14 mouse cellular contexts compared by ENCODE assay signal in the genomic region with DNA sequence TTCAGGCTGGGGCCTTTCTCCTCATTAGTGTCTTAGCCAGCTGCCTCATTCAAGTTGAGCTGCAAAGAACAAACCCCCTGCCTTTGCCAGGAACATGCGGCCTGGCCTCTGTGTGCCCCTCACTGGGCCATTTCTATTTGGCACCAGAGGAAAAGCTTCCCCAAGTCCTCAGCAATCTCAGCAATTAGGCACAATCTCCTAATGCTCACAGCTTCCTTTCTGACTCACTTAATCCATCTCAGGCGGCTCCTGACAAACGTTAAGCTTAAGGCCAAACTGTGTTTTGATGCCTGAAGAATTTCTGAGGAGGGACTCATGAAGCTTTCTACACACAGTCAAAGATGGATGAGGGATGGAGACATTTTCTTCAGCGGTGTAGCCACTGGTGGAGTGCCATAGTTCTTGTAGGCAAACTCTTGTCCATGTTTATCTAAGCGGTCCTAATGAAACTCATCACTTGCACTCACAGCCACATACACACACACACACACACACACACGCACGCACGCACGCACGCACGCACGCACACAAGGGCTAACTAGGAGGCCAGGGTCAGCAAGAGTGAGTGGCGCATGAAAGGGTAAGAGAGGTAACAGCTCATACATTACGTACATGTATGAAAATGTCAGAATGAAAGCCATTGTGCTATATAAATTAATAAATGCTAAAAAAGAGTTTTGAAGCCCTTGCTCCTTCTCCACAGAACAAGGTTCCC.
DNase-seq lines count a peak whose midpoint lies in the region; ATAC-seq and TF ChIP-seq lines count a peak whose summit lies in the region.
"Had no signal": no experiment of that assay in that cellular context is flagged by ENCODE, and none has a peak within 500 bp of the region (broad histone marks: within the 10 kb centered on the region; RNA-seq: fewer than 3 reads in every experiment).

No protein-coding gene starts in this region.

- DNase-seq in frontal cortex, postnatal 25 days (ENCODE audit: low spot score in 2 of 2) = no peak
- DNase-seq in forebrain, embryonic 14.5 days (ENCODE audit: low spot score) = peak; percentile 83
- DNase-seq in left cerebral cortex, postnatal 14 days (ENCODE audit: low spot score in 2 of 2) = peak; percentile 37 to 62
- DNase-seq in thymus, adult 2 months = no peak
- DNase-seq in natural killer cell, adult 2 months (ENCODE audit: low spot score in 2 of 2) = no peak
- DNase-seq: thymus, postnatal 36 days had no signal

- H3K9me3 ChIP-seq in E14TG2a.4 (ENCODE audit: low read length) = no peaks in the 10 kb centered on the region
- no peaks in the 10 kb centered on the region for H3K9me3 ChIP-seq in forebrain, embryonic 14.5 days (replicated peaks; ENCODE audit: control insufficient read depth, low read length)
- H3K9me3 ChIP-seq: hindbrain, embryonic 13.5 days; neural tube, embryonic 15.5 days had no signal

- WGBS in forebrain, embryonic 14.5 days = 34% methylated on average over 14 of the region's 14 CpGs
- WGBS in thymus, adult 2 months = 95% methylated on average over 14 of the region's 14 CpGs

- ATAC-seq in frontal cortex, adult (ENCODE audit: low TSS enrichment) = peak; percentile 50
- peak; percentile 91 for ATAC-seq in forebrain, embryonic 14.5 days
- ATAC-seq in granulocyte monocyte progenitor cell, adult 5-6 weeks (replicated peaks; ENCODE audit: poor library complexity, severe bottlenecking) = no peak

- peak overlapping the region; percentile 23; the same call in 1 of the 2 replicates for H3K27ac ChIP-seq in forebrain, embryonic 14.5 days (ENCODE audit: low read depth, low read length)
- no peak overlapping the region for H3K27ac ChIP-seq in thymus, adult 2 months (ENCODE audit: control insufficient read depth, insufficient read depth, low read length)
- H3K27ac ChIP-seq: hindbrain, embryonic 13.5 days; kidney, postnatal 0 days; neural tube, embryonic 15.5 days had no signal

- peak overlapping the region; percentile 45 for H3K4me3 ChIP-seq in E14TG2a.4 (replicated peaks; ENCODE audit: low read length)
- no peak overlapping the region for H3K4me3 ChIP-seq in forebrain, embryonic 14.5 days (ENCODE audit: low read depth, low read length)
- no peak overlapping the region for H3K4me3 ChIP-seq in thymus, adult 2 months (ENCODE audit: control insufficient read depth, insufficient read depth, low read length)
- H3K4me3 ChIP-seq: hindbrain, embryonic 13.5 days; neural tube, embryonic 15.5 days had no signal

- H3K4me1 ChIP-seq in E14TG2a.4 (replicated peaks; ENCODE audit: low read depth, low read length) = peaks cover 17% of the 10 kb centered on the region
- H3K4me1 ChIP-seq in forebrain, embryonic 14.5 days (ENCODE audit: control insufficient read depth, insufficient read depth, low read length) = no peaks in the 10 kb centered on the region
- no peaks in the 10 kb centered on the region for H3K4me1 ChIP-seq in thymus, adult 2 months (replicated peaks; ENCODE audit: control insufficient read depth, insufficient read depth, low read length)
- H3K4me1 ChIP-seq: hindbrain, embryonic 13.5 days; neural tube, embryonic 15.5 days had no signal

- H3K9ac ChIP-seq in forebrain, embryonic 14.5 days (ENCODE audit: low read length) = no peak overlapping the region
- H3K9ac ChIP-seq: hindbrain, embryonic 13.5 days; neural tube, embryonic 15.5 days had no signal

- intact Hi-C loops in left cerebral cortex, postnatal 14 days (cut with DNase I) = loop anchor here (5.0 kb wide), 2 partner anchors 57 to 63 kb away; a partner anchor contains a TSS

- no peak overlapping the region for H3K4me2 ChIP-seq in forebrain, embryonic 14.5 days (ENCODE audit: low read length)
- H3K4me2 ChIP-seq: hindbrain, embryonic 13.5 days; liver, embryonic 11.5 days; midbrain, embryonic 11.5 days; neural tube, embryonic 15.5 days had no signal

- TF ChIP-seq POLR2A in thymus, adult 2 months (IDR thresholded peaks at IDR 0.05; ENCODE audit: control insufficient read depth, extremely low read depth, insufficient read depth, low read length, poor library complexity) = no peak

- no peaks in the 10 kb centered on the region for H3K27me3 ChIP-seq in E14TG2a.4 (ENCODE audit: insufficient read depth, low read length)
- no peaks in the 10 kb centered on the region for H3K27me3 ChIP-seq in forebrain, embryonic 14.5 days (replicated peaks; ENCODE audit: control insufficient read depth, insufficient read depth, low read length)
- no peaks in the 10 kb centered on the region for H3K27me3 ChIP-seq in thymus, adult 2 months (ENCODE audit: control insufficient read depth, insufficient read depth, low read length)
- H3K27me3 ChIP-seq: hindbrain, embryonic 13.5 days; neural tube, embryonic 15.5 days had no signal

- no peaks in the 10 kb centered on the region for H3K36me3 ChIP-seq in E14TG2a.4 (ENCODE audit: insufficient read depth, low read length)
- H3K36me3 ChIP-seq in forebrain, embryonic 14.5 days (ENCODE audit: control insufficient read depth, insufficient read depth, low read length) = no peaks in the 10 kb centered on the region
- H3K36me3 ChIP-seq in thymus, adult 2 months (ENCODE audit: control insufficient read depth, insufficient read depth, low read length) = no peaks in the 10 kb centered on the region
- H3K36me3 ChIP-seq: hindbrain, embryonic 13.5 days; neural tube, embryonic 15.5 days had no signal

- TF ChIP-seq CTCF in E14TG2a.4 (conservative IDR thresholded peaks at IDR 0.05; ENCODE audit: low read length) = no peak
- no peak for TF ChIP-seq CTCF in thymus, adult 2 months (IDR thresholded peaks at IDR 0.05; ENCODE audit: borderline replicate concordance, control insufficient read depth, extremely low read depth, insufficient read depth, low read length, poor library complexity)

Comparison
In these comparisons a context has a peak if more than half of its experiments do, and no peak if none do; other contexts are left out.
1. DNase-seq: peak in forebrain, embryonic 14.5 days (single experiment) and left cerebral cortex, postnatal 14 days (2 of 2); none in frontal cortex, postnatal 25 days (0 of 2), thymus, adult 2 months (single experiment) and natural killer cell, adult 2 months (0 of 2).